Comparison of ENCODE assay signal across 7 mouse cellular contexts in genomic region chr1:153129992-153130713, GRCm38 (mm10). TPM values are rescaled to one million over a fixed set of nuclear protein-coding genes. Genes with fewer than 3 reads are reported as not detected.
A peak's percentile ranks its signal among the peaks of the same experiment; 100 is the strongest.
DNase-seq lines count a peak whose midpoint lies in the region; ATAC-seq and TF ChIP-seq lines count a peak whose summit lies in the region.

No protein-coding gene starts in this region.

- H3K4me2 ChIP-seq in lung, postnatal 0 days (replicated peaks; ENCODE audit: low read depth, low read length), result no peak overlapping the region

- 53% methylated on average over 11 of the region's 11 CpGs for WGBS in lung, postnatal 0 days

- no peaks in the 10 kb centered on the region for H3K36me3 ChIP-seq in lung, postnatal 0 days (ENCODE audit: insufficient read depth, low read length)

- no peak overlapping the region for H3K4me3 ChIP-seq in lung, postnatal 0 days (ENCODE audit: low read depth, low read length)

- H3K4me1 ChIP-seq in lung, postnatal 0 days (ENCODE audit: insufficient read depth, low read depth, low read length), result peaks cover 32% of the 10 kb centered on the region

- H3K9ac ChIP-seq in lung, postnatal 0 days (replicated peaks; ENCODE audit: low read depth), result no peak overlapping the region

- TF ChIP-seq CTCF in lung, postnatal 0 days (IDR thresholded peaks at IDR 0.05), result no peak

- peak overlapping the region; percentile 76 for H3K27ac ChIP-seq in lung, postnatal 0 days (ENCODE audit: low read length)

- peak; percentile 54 for DNase-seq in CD4-positive helper T cell, adult 2 months (ENCODE audit: low read depth, low spot score)
- DNase-seq in R1 (ENCODE audit: low read depth, low spot score), result peak; percentile 65
- peak; percentile 76 to 83 for DNase-seq in heart, adult 18-20 months
- peak; percentile 96 for DNase-seq in lung, postnatal 0 days (ENCODE audit: low spot score)
- no peak for DNase-seq in ovary, postnatal 10 days (ENCODE audit: low spot score)

- TF ChIP-seq EP300 in lung, postnatal 0 days (IDR thresholded peaks at IDR 0.05), result peak; percentile 100

- ATAC-seq in lung, postnatal 0 days, result peak; percentile 83
- ATAC-seq in erythroid progenitor cell, adult 5-6 weeks (replicated peaks; ENCODE audit: low FRiP score, poor library complexity, severe bottlenecking), result no peak
- no peak for ATAC-seq in erythroblast, adult 5-6 weeks (replicated peaks; ENCODE audit: low FRiP score, poor library complexity, severe bottlenecking)

- H3K9me3 ChIP-seq in lung, postnatal 0 days (ENCODE audit: low read length), result no peaks in the 10 kb centered on the region

- no peaks in the 10 kb centered on the region for H3K27me3 ChIP-seq in lung, postnatal 0 days (replicated peaks; ENCODE audit: insufficient read depth, low read length)

RNA-seq across cellular contexts. Expression of gene Lamc2, which starts 56.1 kb away (rescaled TPM):
- total RNA-seq in heart, adult 18-20 months (2021), result 10 to 100 TPM; 12.3 to 13.2 TPM
- 62.9 and 69.0 TPM in 2 replicates for polyA plus RNA-seq in lung, postnatal 0 days (2015; fragmentation: Nextera tagmentation; extraction: Ambion mirVana)
- total RNA-seq in erythroid progenitor cell, adult 5-6 weeks (2015; ENCODE audit: low replicate concordance), result not detected in 2 replicates
- total RNA-seq in erythroid progenitor cell, adult 5-6 weeks (2017; ENCODE audit: low replicate concordance), result not detected in 2 replicates
- not detected in 2 replicates for total RNA-seq in erythroblast, adult 5-6 weeks (2015; ENCODE audit: low replicate concordance)
- total RNA-seq in erythroblast, adult 5-6 weeks (2017; ENCODE audit: low replicate concordance), result not detected in 2 replicates

Comparison
In these comparisons a context has a peak if more than half of its experiments do, and no peak if none do; other contexts are left out.
1. RNA of gene Lamc2, which starts 56.1 kb away (total RNA-seq): 12.3 to 13.2 TPM in heart, adult 18-20 months; not detected in erythroid progenitor cell, adult 5-6 weeks and not detected in erythroblast, adult 5-6 weeks; every median in the first group is over 10 times any median in the second.